Comparison of ENCODE assay signal across 8 mouse cellular contexts in the genomic region with DNA sequence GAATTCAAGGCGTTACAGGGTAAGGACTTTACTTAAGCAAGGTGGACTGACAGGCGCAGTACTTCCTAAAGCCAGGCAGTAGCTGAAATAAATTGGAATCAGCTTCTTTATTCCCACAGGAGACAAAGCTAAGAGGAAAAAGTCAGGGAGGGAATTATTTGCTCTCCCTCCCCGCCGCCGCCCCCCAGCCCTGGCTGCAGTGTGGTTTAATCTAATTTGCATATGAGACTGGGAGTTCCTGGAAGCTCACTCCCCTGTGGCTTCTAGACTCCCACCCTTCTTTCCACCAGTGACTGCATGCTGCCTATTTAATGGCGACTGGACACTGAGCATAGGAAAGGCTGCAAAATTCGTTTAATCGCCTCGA.
DNase-seq lines count a peak whose midpoint lies in the region; ATAC-seq and TF ChIP-seq lines count a peak whose summit lies in the region.

No protein-coding gene starts in this region.

- 28% methylated on average over 9 of the region's 9 CpGs for WGBS in forebrain, postnatal 0 days
- 44% methylated on average over 9 of the region's 9 CpGs for WGBS in hindbrain, embryonic 10.5 days
- 35% methylated on average over 9 of the region's 9 CpGs for WGBS in midbrain, embryonic 12.5 days

- ATAC-seq in forebrain, postnatal 0 days, result peak; percentile 36; the same call in 1 of the 2 replicates
- ATAC-seq in midbrain, embryonic 12.5 days (ENCODE audit: low FRiP score, low read depth), result peak; percentile 68

- H3K36me3 ChIP-seq in forebrain, postnatal 0 days (ENCODE audit: insufficient read depth), result no peaks in the 10 kb centered on the region
- H3K36me3 ChIP-seq in hindbrain, embryonic 10.5 days, result no peaks in the 10 kb centered on the region
- no peaks in the 10 kb centered on the region for H3K36me3 ChIP-seq in midbrain, embryonic 12.5 days

- peak; percentile 23 for DNase-seq in urinary bladder, postnatal 14 days (ENCODE audit: low spot score)
- DNase-seq in urinary bladder, postnatal 4 days (ENCODE audit: low spot score in 2 of 2), result no peak
- DNase-seq in forebrain, postnatal 0 days, result peak; percentile 24
- no peak for DNase-seq in hindbrain, embryonic 10.5 days (ENCODE audit: low spot score)
- DNase-seq in natural killer cell, adult 2 months (ENCODE audit: low spot score in 2 of 2), result no peak
- no peak for DNase-seq in B cell, adult 2 months
- no peak for DNase-seq in layer of hippocampus, postnatal 36 days

- no peak overlapping the region for H3K27ac ChIP-seq in forebrain, postnatal 0 days (ENCODE audit: low read depth, low read length)
- H3K27ac ChIP-seq in hindbrain, embryonic 10.5 days, result 0 out of 2 replicates have a peak overlapping the region, but pooled peaks have one; percentile 29
- no peak overlapping the region for H3K27ac ChIP-seq in midbrain, embryonic 12.5 days (replicated peaks)

- H3K9me3 ChIP-seq in forebrain, postnatal 0 days (ENCODE audit: low read length), result no peaks in the 10 kb centered on the region
- H3K9me3 ChIP-seq in hindbrain, embryonic 10.5 days, result no peaks in the 10 kb centered on the region
- H3K9me3 ChIP-seq in midbrain, embryonic 12.5 days, result no peaks in the 10 kb centered on the region

- H3K4me1 ChIP-seq in forebrain, postnatal 0 days (ENCODE audit: insufficient read depth), result peaks cover 7% of the 10 kb centered on the region
- H3K4me1 ChIP-seq in hindbrain, embryonic 10.5 days (replicated peaks), result peaks cover 9% of the 10 kb centered on the region
- H3K4me1 ChIP-seq in midbrain, embryonic 12.5 days, result peaks cover 8% of the 10 kb centered on the region

- TF ChIP-seq CTCF in forebrain, postnatal 0 days (IDR thresholded peaks at IDR 0.05; ENCODE audit: low read depth), result no peak

- H3K4me2 ChIP-seq in forebrain, postnatal 0 days (ENCODE audit: low read depth), result peak overlapping the region; percentile 40
- peak overlapping the region; percentile 27 for H3K4me2 ChIP-seq in midbrain, embryonic 12.5 days (replicated peaks)

- H3K27me3 ChIP-seq in forebrain, postnatal 0 days (ENCODE audit: insufficient read depth, low read length), result no peaks in the 10 kb centered on the region
- H3K27me3 ChIP-seq in hindbrain, embryonic 10.5 days (ENCODE audit: insufficient read depth, poor library complexity, severe bottlenecking), result peaks cover 3% of the 10 kb centered on the region; the same call in 1 of the 2 replicates
- 0 out of 2 replicates have a peak, but pooled peaks cover 4% of the 10 kb centered on the region for H3K27me3 ChIP-seq in midbrain, embryonic 12.5 days

- no peak overlapping the region for H3K9ac ChIP-seq in forebrain, postnatal 0 days
- no peak overlapping the region for H3K9ac ChIP-seq in midbrain, embryonic 12.5 days (replicated peaks)

- H3K4me3 ChIP-seq in forebrain, postnatal 0 days (ENCODE audit: low read depth, low read length), result peak overlapping the region; percentile 16; the same call in 1 of the 2 replicates
- no peak overlapping the region for H3K4me3 ChIP-seq in hindbrain, embryonic 10.5 days
- no peak overlapping the region for H3K4me3 ChIP-seq in midbrain, embryonic 12.5 days

Comparison
In these comparisons a context has a peak if more than half of its experiments do, and no peak if none do; other contexts are left out.
1. DNase-seq: peak in urinary bladder, postnatal 14 days (single experiment) and forebrain, postnatal 0 days (single experiment); none in urinary bladder, postnatal 4 days (0 of 2), hindbrain, embryonic 10.5 days (single experiment), natural killer cell, adult 2 months (0 of 2), B cell, adult 2 months (0 of 2) and layer of hippocampus, postnatal 36 days (0 of 2).